Mouse (Mus musculus) right cerebral cortex, postnatal 4 days (tissue): ENCODE results near the gene Mrpl55.
"Not testable (repeated sequence)": the region's sequence is repeated elsewhere in the genome, so short reads cannot be mapped to it uniquely, and the experiment has no call there.

Experiments
- DNase-seq: peaks from one replicate; pipeline ENCODE4 v3.0.0-alpha.2; 2022

The Mrpl55 gene

DNA sequence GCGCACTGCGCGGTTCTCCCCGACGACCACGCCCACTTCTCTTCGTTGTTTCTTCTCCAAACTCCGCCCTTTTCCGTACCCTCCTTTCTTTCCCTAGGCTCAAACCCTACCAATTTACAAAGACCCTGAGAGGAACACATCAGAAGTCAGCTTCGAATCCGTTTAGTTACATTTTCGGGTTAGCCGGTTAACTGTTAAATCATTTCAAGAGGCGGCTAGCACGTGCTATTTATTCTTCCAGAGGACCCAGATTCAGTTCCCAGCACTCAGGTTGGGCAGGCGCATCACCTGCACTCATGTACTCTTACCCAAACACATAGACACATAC, 10.3 kb upstream of the Mrpl55 start, which contains the start of gene Guk1:
Guk1 (minus strand) TSS at position 154 of the 328 bp plus-strand sequence.
- peak; percentile 15 for DNase-seq

DNA sequence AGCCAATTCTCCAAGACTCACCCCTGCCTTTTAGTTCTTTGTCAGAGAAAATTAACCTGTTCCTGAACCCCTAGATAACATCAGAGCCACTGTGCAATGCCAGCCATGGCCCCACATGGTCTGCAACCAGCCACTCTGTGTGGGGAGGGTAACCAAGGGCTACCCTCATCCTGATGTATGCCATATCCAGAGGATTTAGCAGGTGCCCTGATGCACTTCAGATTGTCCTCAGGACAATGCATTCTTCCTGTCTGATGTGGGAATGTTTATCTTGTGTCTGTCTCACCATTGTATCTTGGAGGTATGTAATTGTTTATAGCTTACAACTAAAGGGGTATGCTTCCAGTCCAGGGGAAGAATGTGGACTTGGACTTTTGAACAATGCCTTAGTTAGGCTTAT, 6.1 kb upstream of the Mrpl55 start:
- no peak for DNase-seq

DNA sequence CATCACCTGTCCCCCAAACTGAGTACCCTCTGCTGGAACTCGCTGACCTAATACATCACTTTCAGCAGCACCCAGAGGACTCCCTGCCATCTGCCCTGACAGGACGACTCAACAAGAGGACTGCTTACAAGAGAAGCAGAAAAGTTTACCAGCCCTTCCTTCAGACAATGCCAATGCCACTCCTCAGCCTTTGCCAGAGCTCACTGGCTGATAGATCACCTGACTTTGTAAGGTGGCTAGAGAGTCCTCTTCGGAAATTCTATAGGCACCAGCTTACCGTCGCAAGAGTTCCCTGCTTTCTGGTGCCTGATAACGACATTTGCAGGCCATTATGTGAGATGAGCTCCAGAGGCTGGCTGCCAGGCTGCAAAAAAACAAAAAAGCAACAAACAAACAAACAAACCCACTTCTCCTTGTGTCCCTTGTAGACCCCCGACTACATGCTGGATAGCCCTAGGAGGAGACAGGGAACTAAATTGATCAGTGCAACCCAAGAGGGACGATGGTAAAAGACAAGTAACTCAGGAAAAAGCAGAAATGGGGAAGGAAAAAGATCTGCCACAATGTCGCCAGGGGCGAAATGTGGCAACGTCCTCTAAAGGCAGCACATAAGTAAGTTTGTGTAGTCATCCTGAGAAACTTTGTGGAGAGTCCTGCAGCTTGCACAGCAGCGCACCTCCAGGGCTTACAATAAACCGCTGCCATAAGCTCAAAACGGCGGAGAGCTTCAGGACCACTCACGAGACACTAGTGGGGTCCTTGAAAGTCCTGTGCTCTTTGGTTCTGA, 877 bp upstream of the Mrpl55 start:
- DNase-seq, result no peak

DNA sequence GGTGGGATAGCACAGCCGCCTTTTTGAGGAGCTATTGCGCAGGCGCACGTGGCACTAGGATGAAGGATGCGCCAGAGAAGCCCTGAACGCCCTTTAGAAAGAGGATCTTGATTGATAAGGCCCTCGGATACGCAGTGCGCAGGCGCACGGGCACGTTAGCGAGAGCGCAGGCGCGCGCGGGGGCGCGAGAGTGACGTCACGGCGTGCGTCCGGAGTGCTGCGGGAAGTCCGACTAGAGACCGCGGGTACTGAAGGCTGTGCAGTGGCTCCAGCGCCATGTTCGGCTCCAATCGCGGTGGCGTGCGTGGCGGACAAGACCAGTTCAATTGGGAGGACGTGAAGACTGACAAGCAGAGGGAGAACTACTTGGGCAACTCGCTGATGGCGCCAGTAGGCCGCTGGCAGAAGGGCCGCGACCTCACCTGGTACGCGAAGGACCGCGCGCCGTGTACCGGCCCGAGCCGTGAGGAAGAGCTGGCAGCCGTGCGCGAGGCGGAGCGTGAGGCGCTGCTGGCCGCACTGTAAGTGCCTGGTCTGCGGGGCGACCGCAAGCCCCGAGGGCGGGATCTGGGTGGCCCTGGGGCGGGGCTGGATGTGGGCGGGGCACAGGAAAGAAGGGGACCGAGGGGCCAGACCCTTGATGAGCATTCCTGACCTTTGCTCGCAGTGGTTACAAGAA, 6.0 kb downstream of the Mrpl55 start, which contains the start of gene 2310033P09Rik:
2310033P09Rik (plus strand) TSS at position 169 of the 679 bp plus-strand sequence.
- peak; percentile 94 for DNase-seq

DNA sequence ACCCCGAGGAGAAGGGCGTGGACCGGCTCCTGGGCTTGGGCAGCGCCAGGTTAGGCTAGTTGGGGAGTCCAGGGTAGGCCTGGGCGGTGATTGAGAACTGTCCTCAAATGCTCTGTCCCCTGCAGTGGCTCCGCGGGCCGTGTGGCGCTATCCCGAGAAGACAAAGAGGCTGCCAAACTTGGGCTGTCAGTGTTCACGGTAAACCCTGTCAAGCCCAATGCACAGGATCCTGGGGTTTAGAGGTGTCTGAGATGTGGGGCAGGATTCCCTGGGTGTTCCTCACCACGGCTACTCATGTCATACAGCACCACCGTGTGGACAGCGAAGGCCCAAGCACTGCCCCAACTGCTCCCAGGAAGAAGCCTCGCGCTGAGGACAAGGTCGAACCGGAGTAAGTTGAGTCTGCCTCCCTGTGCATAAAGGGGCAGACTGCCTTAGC, 6.7 kb downstream of the Mrpl55 start:
- peak; percentile 59 for DNase-seq

DNA sequence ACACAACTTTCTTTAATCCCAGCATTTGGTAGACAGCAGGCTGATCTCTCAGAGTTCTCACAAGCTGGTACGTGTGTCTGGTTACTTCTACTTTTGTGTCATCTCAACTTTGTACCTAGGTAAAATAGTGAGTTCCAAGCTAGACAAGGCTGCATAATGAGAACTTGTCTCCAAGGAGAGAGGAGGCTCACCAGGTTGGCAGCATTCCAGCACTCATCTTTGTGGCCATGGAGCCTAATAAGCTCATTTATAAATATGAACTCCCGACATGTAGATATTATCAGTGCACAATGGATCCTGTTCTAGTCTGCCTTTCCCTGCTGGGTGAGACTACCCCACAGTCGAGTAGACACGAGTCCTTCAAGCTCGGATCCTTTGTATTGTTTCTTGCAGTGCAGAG, 7.3 kb downstream of the Mrpl55 start:
- DNase-seq, result no peak

DNA sequence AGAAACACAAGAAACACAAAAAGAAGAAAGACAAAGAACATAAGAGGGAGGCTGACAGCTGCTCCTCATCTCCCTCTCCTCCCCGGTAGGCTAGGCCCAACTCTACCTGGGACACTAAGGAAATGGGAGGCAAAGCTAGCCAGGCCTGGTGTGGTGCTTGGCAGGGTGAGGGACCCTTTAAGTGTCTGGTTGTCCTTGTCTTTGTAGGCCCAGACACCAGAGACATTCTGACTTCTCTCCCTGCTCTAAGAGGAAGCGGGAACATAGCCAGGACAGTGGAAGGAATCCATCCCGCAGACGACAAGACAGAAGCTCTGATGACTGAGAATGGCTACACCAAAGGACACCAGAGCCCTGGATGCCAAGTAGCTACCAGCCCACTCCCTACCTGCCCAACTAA, 7.7 kb downstream of the Mrpl55 start:
- DNase-seq, result no peak

DNA sequence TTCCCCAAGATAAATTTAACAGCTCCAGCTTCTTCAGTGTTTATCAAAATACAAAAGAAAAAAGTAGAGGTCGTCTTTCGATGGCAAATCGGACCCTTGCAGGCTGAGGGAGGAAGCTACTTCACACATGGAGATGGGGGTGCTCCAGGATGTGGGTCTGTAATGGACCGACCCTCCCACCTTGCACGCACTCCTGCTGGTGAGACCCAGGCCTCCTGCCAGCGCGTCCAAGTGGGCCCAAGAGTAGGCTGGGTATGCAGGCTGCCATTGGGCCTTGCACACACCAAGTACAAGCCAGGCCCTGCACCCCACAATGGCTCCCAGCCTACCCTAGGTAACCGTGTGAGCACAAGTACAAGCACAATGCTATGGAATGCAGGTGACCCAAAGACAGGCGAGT, 9.3 kb downstream of the Mrpl55 start:
- DNase-seq, result not testable (repeated sequence)

DNA sequence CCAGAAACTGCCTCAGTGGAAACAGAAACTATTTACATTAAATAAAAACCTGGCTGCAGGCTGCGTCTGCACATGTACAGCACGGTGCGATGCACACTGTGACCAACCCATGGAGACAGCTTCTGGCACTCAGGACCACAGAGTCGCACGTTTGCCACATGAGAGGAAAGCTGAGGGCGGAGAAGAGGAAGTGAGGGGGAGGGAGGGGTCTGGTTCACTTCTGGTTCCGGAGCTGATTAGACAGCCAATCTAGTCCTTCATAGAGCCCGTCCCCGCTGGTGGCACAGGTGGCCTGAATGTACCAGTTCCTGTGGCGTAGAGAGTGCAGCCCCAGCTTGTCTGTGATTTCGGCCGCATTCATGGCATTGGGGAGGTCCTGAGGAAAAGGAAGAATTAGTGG, 10.0 kb downstream of the Mrpl55 start:
- not testable (repeated sequence) for DNase-seq

DNA sequence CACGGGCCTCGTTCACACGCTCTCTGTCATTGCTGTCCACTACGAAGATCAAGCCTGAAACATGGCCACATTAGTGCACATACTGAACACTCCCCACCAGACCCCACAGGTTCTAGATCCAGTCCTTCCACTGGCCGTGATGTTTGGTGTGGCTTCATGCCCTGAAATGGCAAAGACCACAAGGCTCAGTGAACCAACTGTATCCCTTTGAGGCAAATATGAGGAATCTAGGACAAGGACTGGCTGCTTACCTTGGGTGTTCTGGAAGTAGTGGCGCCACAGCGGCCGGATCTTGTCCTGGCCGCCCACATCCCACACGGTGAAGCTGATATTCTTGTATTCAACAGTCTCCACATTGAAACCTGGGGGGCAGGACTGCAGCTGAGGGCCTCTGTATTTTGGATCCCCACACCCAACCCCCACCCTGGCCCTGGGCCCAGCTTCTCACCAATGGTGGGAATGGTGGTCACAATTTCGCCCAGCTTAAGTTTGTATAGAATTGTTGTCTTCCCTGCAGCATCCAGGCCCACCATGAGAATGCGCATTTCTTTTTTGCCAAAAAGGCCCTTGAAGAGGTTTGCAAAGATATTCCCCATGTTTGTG, 10.7 kb downstream of the Mrpl55 start:
- DNase-seq, result no peak

DNA sequence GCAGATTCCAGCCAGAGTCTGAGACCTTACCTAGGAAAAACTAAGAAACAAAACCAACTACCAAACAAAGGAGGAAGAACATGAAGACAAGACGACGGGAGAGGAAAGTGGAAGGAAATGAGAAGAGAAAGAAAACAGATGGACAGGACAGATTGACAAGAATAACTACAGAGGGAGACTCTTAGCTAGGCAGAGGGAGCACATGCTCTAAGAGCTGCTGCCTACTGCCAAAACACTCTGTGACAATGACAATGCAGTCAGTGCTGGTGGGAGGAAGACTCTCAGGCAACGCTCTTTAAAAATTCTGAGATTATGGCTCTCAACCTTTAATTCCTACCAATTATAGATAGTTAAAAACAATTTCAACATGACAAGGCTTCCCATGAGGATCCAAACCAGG, 14.7 kb downstream of the Mrpl55 start:
- no peak for DNase-seq

DNA sequence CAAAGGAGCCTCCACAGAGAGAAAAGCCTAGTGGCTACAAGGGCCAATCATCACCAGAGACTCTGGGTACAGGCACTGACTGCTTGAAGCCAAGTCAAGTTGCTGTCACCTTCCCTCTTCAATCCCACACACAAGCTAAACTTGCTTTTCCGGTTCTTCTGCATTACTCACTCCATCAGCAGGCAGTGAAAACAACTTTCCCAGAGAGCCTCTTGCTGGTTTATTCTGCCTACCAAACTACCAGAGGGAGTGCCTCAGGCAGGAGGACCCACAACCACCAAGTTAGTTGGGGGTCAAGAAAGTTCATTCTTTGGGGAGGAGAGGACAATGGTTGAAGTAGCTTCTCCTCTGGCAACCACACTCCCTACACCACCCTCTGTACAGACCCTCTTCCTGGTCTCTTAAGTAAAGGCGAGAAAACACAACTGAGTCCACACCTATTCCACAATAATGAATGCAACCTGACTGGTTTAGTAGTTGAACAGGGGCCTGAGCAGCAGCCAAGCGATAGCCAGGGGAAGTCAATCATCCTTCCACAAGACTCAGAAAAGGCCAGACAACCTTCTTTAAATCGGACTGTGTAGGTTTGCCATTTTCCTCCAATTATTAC, 16.2 kb downstream of the Mrpl55 start:
- DNase-seq, result no peak

DNA sequence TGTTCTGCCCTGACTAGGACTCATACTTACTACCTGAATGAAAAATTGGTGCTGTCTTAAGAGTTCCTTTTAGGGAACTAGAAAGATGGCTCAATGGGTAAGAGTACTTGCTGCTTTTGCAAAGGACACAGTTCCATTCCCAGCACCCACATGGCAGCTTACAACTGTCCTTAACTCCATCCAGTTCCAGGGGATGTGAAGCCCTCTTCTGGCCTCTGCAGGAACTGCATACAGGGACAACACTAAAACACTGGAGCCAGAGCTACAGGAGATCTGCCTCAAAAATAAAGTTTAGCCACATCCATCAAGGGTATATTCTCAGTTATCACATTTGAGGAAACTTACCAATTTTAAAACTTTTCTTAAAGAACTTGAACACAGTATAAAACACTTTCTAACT, 16.8 kb downstream of the Mrpl55 start:
- DNase-seq, result no peak

DNA sequence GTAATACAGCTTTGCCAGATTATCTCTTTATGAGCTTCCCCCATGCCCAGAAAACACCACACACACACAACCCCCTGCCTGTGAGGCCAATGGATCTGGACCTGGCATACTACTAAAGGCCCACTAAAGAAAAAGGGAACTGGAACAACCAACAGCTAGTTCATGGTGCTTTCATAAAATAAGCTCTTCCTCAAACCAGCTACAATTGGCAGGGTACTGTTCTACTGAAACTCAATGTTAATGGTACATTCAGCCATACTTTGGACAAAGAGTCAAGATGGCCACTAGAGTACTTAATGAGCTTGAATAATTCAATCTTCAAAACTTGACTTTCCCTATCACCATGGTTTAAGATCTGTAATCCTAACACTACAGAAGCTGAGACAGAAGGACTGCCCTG, 19.3 kb downstream of the Mrpl55 start:
- no peak for DNase-seq

DNA sequence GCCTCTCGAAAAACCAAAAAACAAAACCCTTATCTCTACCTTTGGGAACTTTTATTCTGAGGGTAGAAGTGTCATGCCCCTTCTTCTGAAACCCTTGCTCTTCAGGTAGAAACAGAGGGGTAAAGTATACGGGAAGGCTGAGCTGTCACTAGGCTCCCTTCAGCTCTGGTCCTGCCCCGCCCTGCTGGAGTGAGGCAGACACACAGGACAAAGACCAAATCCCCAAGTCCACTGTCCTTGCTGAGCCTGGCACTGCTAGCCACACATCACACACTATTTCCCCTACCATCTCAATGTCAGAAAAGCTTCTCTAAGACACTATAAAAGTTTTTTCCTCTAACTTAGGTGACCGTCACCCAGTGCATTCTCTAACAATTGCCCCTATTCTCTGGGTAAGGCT, 20.0 kb downstream of the Mrpl55 start:
- no peak for DNase-seq

DNA sequence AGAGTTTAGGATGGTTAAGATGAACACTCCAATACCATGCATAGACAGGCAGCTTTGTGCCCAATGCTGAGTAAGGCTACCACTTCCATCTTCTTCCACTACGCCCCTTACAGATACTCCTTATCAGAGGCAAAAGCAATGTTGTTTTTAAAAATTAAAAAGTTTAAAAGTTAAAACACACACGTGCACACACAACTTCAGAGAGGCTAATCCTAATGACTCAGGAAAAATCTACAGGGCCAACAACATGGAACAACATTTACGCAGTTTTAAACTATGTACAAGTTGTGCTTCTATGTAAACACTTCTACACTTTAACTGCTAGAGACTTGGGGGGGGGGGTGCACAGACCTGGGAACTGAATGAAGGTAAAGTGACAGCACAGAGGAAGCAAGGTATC, 21.7 kb downstream of the Mrpl55 start:
- no peak for DNase-seq

DNA sequence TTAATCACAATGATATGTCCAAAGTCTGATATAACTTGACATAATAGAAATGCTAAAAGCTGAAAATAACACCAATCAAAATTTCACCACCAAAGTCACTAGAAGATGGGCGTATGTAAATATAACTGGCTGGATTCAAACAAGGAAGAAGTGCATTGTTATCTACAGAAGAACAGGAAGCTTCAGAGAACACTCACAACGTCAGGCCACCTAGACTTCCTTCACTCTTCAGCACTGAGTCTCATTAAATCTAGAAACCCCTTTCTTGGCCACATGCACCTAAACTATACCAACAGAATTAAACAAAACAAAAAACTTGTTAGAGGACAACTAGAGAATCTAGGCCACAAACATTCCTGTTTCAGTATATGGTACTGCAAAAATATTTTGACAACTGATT, 22.2 kb downstream of the Mrpl55 start:
- no peak for DNase-seq

DNA sequence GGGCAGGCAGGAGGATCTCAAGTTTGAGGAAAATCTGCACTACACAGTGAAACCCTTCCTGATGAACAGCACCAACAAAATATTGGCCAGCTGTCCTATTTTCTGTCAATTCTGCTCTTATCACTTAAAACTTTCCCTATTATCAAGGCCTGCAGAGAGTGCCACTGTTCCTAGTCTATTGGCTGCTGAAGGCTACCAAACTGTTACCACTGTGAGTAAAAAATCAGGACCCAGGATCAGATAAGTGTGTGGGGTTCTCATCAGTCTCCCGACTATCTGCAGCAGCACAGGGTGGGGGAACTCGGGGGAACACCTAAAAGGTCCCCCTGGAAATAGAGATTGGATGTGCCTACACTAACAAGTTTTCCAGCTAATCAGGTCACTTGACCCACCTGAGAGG, 22.9 kb downstream of the Mrpl55 start:
- no peak for DNase-seq

DNA sequence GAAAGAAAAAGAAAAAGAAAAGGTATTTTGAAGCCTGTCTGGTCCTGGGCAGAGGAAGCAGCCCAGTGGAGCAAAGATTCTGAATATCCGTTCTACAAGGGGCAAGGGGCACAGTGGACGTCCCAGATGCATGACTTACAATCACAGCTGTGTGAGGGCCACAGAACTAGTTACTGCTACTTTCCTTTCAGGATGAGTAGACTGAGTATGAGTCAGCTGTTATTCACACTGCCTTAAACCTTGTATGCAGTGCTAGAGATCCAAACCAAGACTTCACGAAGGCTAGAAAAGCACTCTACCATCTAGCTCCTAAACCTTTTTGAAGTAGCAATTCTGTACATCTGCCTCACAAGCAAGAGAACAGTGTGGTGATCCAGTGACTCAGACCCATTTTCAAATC, 24.0 kb downstream of the Mrpl55 start:
- DNase-seq, result no peak

DNA sequence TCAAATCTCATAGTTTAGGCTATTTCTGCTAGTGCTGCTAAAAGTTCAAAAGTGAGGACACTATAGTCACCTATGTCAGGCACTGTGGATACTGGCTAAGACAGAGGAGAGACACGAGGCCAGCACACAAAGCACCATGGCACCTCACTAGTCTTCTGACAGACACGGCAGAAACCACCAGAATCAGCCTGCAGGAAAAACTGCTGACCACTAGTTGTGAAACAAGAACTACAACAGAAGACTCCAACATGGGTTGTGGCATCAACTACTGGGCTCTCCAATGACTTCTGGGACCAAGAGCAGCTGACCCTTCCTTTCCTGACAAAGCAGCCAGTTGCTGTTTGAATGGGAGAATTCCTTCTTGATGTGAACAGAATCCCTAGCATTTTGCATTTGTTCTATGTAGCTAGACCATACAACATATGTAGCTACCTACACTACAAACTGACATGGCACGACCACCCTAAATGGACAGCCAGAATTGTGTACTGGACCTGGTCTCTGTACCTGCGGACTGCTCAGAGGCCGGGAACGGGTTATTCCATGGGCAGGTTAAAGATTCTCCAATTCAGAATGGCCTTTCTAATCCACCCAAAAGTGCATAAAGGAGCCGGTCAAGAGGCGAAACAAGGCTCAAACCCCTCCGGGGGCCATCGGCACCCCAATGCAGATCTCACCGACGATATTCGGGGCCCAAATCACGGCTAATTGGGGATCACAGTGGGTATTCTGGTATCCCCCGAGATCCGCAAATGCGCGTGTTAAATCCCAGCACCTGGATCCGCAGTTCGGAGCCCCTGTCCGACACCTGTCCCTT, 24.7 kb downstream of the Mrpl55 start:
- no peak for DNase-seq

DNA sequence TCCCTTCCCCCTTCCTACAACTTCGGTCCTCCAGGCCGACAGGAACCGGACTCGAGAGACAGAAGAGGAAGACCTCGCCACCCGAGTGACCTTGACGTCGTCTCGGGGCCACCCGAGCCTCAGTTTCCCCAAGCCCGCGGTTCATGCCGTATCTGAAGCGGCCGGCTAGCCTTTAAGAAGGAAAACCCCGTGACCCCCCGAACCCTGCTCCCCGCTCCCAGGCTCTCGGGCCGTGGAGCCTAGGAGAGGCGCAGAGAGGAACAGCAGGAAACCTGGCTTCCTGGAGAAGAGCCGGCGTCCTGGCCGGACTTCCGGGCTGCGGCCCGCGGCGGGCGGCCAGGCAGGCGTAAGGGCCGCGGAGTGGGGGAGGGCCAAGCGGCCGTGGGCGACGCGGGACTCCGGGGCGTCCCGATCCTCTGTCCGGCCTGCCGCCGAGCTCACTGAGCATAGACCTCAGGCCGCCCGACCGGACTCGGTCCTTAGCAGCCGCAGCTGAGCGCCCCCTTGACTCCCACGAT, 25.4 kb downstream of the Mrpl55 start:
- DNase-seq, result no peak

DNA sequence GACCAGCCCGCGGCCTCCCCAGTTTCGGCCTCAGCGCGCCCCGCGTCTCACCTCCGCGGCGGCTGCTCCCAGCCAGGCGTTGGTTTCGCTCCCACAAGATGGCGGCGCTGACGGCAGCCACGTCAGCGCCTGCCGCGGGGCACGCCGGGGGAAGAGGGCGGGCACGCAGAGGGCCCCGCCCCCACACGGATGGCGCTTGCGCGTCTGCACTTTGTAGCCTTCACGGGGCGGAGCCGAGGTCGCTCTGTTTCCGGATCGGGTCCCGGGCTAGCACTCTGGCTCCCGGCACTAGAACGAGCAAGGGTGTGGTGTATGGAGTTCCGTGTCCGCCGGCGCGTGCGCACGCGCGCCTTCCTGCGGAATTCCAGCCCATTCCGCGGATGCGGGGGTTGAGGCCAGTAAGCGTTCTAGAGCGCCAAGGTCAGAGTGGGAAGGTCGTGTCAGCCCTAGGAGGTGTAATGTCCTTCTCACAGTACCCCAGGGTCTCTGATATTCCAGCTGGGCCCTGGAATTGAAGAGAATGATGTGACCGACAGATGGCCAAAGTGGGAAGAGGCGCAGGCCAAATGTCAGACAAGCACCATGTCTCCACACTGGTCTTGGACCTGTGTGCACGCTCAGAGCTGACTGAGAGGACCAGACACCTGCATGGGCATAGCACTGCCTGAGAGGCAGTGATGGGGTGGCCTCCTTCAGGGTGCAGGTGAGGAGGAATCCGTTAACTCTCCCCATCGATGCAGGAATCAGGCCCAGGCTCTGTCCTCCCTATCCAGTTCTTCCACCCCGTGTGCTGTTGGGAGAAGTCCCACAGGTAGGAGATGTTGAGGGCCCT, 26.1 kb downstream of the Mrpl55 start, which contains the start of gene Arf1:
Arf1 (minus strand) TSS at position 149 of the 832 bp plus-strand sequence.
- DNase-seq, result peak; percentile 98
